Mouse (Mus musculus) effector memory CD4-positive, alpha-beta T cell, adult 5 months (primary cell): ENCODE data around the gene Paqr3. TPM values are rescaled to one million over a fixed set of nuclear protein-coding genes. Genes with fewer than 3 reads are reported as not detected.

ENCODE experiments used
- polyA plus RNA-seq: library from polyadenylated mRNA; unstranded; fragments of 100-300 nt; shearing (Covaris generic); gene quantifications from one replicate; pipeline ENCODE4 v1.2.1, GENCODE M21; 2017

Paqr3 gene
- 6.7 TPM for polyA plus RNA-seq

DNA sequence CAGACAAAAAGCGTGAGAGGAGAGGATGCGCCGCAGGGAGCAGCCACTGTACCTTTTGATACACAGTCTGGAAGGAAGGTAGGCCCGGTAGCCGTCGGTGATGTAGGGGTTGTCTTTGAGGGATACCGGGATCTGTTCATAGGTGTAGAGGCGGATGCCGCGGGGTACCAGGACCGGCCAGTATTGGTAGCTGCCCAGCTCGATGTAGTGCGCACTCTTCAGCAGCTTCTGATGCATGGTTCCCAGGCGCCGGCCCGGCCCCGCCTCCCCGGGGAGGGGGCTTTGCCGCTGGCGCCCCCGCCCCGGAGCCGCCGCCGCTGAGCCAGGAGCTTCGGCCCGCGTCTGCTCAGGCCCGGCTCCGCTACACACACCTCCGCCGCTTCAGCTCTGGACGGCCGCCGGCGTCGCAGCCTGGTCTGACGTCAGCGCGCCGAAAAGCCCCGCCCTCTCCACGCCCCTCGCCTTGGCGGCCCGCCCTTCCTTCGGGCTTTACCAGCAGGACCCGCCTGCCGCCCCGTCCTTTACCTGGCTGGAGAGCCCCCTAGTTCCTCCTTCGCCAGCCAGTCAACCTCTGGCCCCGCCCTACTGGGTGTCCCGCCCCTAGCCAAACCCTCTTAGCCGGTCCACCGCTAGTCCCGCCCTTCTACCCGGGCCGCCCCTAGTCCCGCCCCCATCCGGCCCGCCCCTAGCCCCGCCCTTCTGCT lies at the start of gene Paqr3:
Paqr3 (minus strand) TSS at position 390 of the 704 bp plus-strand sequence.

Other genes starting within 250 kb of the Paqr3 start
- 43.9 TPM for gene Bmp2k, start 113.9 kb downstream of the Paqr3 start, polyA plus RNA-seq